Mouse (Mus musculus): ENCODE data around the gene Elk3.
A peak's percentile ranks its signal among the peaks of the same experiment; 100 is the strongest.

The Elk3 gene

GRCm38 (mm10) chr10:93269744-93270143, 41.2 kb downstream of the Elk3 start:
- DNase-seq (ENCODE audit: low read depth, low spot score): no peak

- no peak for DNase-seq (ENCODE audit: low read depth, low spot score)
These were observed 42.6 kb downstream of the Elk3 start for GRCm38 (mm10) chr10:93268339-93268738.

GRCm38 (mm10) chr10:93267509-93267908, 43.4 kb downstream of the Elk3 start:
- DNase-seq (ENCODE audit: low read depth, low spot score): no peak

GRCm38 (mm10) chr10:93266521-93266920, 44.4 kb downstream of the Elk3 start:
- DNase-seq (ENCODE audit: low read depth, low spot score): no peak

- DNase-seq (ENCODE audit: low read depth, low spot score): no peak
These were observed 45.1 kb downstream of the Elk3 start for GRCm38 (mm10) chr10:93265833-93266232.

- no peak for DNase-seq (ENCODE audit: low read depth, low spot score)
These were observed 46.9 kb downstream of the Elk3 start for GRCm38 (mm10) chr10:93264001-93264400.

GRCm38 (mm10) chr10:93263431-93263830, 47.5 kb downstream of the Elk3 start:
- no peak for DNase-seq (ENCODE audit: low read depth, low spot score)

- no peak for DNase-seq (ENCODE audit: low read depth, low spot score)
These were observed 48.9 kb downstream of the Elk3 start for GRCm38 (mm10) chr10:93261981-93262499.

GRCm38 (mm10) chr10:93261132-93261980, 49.6 kb downstream of the Elk3 start:
- DNase-seq (ENCODE audit: low read depth, low spot score): no peak

- no peak for DNase-seq (ENCODE audit: low read depth, low spot score)
These were observed 51.1 kb downstream of the Elk3 start for GRCm38 (mm10) chr10:93259826-93260225.

GRCm38 (mm10) chr10:93255294-93255693, 55.6 kb downstream of the Elk3 start:
- DNase-seq (ENCODE audit: low read depth, low spot score): peak; percentile 52

- DNase-seq (ENCODE audit: low read depth, low spot score): no peak
These were observed 57.8 kb downstream of the Elk3 start for GRCm38 (mm10) chr10:93253156-93253555.

- DNase-seq (ENCODE audit: low read depth, low spot score): no peak
These were observed 58.3 kb downstream of the Elk3 start for GRCm38 (mm10) chr10:93252661-93253060.

- no peak for DNase-seq (ENCODE audit: low read depth, low spot score)
These were observed 59.5 kb downstream of the Elk3 start for GRCm38 (mm10) chr10:93251426-93251825.

GRCm38 (mm10) chr10:93250436-93251317, 60.3 kb downstream of the Elk3 start:
- no peak for DNase-seq (ENCODE audit: low read depth, low spot score)

GRCm38 (mm10) chr10:93249901-93250300, 61.0 kb downstream of the Elk3 start:
- DNase-seq (ENCODE audit: low read depth, low spot score): no peak

- no peak for DNase-seq (ENCODE audit: low read depth, low spot score)
These were observed 62.5 kb downstream of the Elk3 start for GRCm38 (mm10) chr10:93248416-93248815.

GRCm38 (mm10) chr10:93247902-93248301, 63.0 kb downstream of the Elk3 start:
- no peak for DNase-seq (ENCODE audit: low read depth, low spot score)

- no peak for DNase-seq (ENCODE audit: low read depth, low spot score)
These were observed 63.5 kb downstream of the Elk3 start for GRCm38 (mm10) chr10:93247422-93247821.

- DNase-seq (ENCODE audit: low read depth, low spot score): no peak
These were observed 64.6 kb downstream of the Elk3 start for GRCm38 (mm10) chr10:93246185-93246920.

- DNase-seq (ENCODE audit: low read depth, low spot score): no peak
These were observed 66.7 kb downstream of the Elk3 start for GRCm38 (mm10) chr10:93244209-93244705.
